Mouse (Mus musculus) kidney, postnatal 10 days (tissue): ENCODE measurements around the gene Slc25a39.
A peak's percentile ranks its signal among the peaks of the same experiment; 100 is the strongest.

Experiments
- DNase-seq: peaks from one replicate; pipeline ENCODE4 v3.0.0; 2021; ENCODE audit warnings: mixed read lengths

Slc25a39 gene

DNA sequence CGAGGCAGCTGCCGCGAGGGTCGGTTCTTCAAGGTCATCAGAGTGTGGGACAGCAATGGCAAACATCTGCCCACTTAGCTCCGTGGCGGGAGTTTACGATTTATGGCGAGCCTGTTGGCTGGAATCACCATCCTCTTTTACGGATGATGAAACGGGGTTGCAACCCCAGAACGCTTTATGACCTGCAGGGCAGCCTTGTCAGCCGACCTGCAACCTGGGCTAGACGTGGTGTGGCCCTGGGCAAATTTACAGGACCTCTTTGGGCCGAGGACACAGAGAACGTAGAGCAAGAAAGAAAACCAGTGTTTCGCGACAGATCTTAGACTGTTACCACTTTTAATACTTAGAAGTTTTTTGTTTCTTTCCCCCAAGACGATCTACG is at the start of gene Slc25a39:
Slc25a39 (minus strand) TSS at position 113 of the 382 bp plus-strand sequence.
- no peak for DNase-seq

DNA sequence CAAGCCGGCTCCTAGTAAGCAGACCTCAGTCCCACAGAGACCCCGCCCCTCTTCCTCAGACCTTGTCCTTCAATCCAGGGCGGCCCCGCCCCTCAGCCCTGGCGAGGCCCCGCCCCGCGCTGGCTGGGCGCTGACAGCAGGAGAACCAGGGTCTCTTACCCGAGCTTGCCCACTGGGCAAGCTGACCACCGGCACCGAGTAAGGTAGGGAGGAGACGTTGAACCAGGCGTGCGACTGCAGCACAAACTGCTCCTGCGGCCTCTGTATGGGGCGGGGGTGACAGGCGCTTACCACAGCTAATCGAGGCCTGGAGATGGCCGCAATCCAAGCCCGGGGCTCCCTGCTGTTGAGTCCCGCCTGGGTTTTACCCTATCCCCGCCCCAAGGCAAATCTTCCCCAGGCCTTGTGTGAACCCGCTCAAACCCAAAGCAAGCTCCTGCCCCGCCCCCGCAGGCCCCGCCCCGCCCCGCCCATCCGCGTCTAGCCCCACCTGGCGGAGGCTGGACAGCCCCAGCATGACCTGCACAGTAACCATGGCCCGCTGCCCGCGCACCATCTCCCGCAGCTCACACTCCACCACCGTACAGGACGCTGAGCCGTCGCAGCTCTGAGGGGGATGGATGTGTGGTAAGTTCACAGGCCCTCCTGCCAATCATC is 48.1 kb upstream of the Slc25a39 start:
- DNase-seq = peak; percentile 93

GRCm38 (mm10) chr11:102453131-102453530 is 45.4 kb upstream of the Slc25a39 start:
- DNase-seq = no peak

- no peak for DNase-seq
These were observed 41.6 kb upstream of the Slc25a39 start for GRCm38 (mm10) chr11:102449043-102450008.

- DNase-seq = no peak
These were observed 40.6 kb upstream of the Slc25a39 start for GRCm38 (mm10) chr11:102448327-102448726.

DNA sequence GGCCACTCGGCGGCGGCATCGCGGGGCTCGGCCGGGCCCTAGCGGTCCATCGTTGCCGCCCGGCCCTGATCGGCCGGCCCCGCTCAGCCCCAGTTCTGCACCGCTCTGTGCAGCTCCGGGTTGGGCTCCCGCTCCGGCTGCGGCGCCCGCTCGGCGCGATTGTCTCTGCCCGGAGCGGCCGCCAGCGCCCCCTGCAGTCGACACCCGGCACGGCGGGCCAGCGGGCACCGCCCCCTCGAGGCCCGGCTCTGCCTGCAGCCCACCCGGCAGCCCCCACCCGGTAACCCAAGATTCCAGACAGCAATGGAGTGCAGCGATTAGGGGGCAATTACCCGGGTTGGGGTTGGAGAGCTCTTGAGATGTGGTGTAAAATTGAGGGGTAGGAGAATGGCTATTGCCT is 39.8 kb upstream of the Slc25a39 start, which contains the start of gene Fam171a2:
Fam171a2 (minus strand) TSS at position 186 of the 400 bp plus-strand sequence.
- peak; percentile 91 for DNase-seq

- DNase-seq = peak; percentile 76
These were observed 39.1 kb upstream of the Slc25a39 start for GRCm38 (mm10) chr11:102446581-102447461.

- DNase-seq = peak; percentile 85
These were observed 38.2 kb upstream of the Slc25a39 start for GRCm38 (mm10) chr11:102445891-102446361.

DNA sequence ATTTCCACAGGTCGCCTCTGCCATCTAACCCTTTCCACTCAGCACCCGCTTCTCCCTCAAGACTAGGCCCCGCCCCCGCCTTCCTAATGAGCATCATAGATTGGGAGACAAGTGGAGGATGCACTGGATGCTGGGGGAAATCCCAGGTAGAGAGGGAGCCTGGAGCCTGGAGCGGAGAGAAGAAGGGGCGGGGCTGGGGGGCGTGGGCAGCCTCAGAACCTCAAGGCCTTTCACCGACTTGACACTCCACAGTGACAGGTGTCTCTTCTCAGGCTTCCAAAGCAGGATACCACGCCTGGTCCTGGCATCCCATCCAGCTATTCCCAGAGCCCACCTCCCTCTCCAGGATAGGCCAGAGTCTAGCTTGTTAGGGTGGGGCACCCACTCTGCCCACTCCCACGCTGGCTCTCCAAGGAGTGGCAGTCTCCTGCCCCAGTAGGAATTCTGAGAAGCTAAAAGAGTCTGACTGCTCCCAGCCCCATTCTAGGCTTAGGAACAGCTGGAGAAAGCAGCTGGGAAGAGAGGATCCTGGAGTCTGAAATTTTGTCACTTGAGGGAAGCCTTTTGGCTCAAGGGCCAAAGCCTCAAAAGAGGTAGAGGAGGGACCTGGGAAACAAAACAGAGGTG is 37.6 kb upstream of the Slc25a39 start:
- peak; percentile 59 for DNase-seq

- no peak for DNase-seq
These were observed 37.0 kb upstream of the Slc25a39 start for GRCm38 (mm10) chr11:102444781-102445180.

- DNase-seq = no peak
These were observed 36.6 kb upstream of the Slc25a39 start for GRCm38 (mm10) chr11:102444321-102444720.

DNA sequence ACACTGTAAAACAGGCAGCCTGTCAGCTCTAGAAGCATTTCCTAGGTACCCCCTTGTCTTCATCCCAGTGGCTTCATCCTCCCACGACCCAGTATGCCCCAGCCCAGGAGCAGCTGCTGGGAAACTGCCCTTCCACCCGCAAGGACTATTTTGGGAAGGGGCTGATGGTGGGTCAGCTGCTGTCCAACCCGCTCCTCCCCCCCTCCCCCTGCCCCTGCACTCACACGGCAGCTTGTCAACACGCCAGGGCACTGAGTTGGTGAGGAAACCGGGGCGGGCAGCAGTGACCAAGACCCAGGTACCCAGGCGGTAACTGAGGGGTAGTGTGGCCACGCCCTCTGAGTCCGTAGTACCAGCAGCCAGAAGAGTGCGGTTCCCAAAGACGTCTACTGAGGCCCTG is 36.0 kb upstream of the Slc25a39 start:
- peak; percentile 35 for DNase-seq

- DNase-seq = no peak
These were observed 34.3 kb upstream of the Slc25a39 start for GRCm38 (mm10) chr11:102442089-102442488.

DNA sequence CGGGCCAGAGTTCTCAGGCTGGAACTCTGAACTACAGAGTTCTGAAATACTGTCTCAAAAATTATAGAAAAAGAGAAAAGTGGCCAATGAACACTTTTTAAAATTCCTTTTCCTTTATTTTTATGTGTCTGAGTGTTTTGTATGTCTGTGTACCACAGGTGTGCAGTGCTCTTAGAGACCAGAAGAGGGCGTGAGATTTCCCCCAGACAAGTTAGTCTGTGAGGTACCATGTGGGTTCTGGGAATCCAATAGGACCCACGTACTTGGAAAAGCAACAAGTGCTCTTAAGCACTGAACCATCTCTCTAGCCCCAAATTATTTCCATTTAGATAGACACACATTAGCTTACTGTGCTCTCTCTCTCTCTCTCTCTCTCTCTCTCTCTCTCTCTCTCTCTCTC is 33.7 kb upstream of the Slc25a39 start:
- no peak for DNase-seq

- no peak for DNase-seq
These were observed 32.5 kb upstream of the Slc25a39 start for GRCm38 (mm10) chr11:102440255-102440654.

DNA sequence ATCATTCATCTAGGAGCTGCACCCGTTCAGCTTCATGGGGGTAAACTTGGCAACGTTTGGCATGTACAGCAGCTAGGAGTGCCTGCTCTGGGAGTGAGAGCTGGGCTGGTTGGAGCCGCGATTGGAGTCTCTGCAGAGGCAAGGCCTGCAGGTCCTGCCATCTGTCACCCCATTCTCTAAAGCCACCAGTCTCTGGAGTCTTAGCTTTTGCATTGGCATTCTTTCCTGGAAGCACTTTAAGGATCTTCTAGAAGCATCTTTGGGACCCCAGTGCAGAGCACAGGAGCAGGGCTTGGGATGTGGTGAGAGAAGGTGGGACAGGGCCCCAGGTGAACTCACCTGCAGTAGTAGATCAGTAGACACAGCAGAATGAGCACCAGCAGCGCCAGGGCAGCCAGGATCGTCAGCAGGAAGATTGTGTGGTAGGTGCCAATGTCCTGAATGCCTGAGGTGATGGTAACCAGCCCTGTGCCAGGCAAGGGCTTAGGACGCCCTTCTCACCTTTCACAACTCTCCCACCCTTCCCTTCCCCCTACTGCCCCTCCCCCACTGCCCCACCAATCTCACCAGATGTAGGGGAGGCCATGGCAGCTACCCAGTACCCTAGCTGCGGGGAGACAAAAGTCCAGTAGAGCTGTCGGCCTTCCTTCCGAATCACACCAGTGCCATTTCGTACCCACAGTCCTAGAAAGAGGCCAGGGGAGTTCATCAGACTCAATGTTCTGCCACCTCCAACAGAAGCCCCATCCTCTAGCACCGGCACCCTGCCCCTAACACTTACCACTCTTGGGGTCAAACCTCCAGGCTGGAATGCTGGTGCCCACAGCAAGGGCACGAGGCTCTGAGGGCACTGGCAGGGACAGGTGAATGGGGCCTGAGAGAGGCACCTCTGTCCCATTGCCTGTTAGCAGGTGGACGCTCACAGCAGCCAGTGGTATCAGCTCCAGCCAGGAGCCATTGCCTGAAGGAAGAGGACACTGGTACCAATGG is 31.6 kb upstream of the Slc25a39 start:
- no peak for DNase-seq

DNA sequence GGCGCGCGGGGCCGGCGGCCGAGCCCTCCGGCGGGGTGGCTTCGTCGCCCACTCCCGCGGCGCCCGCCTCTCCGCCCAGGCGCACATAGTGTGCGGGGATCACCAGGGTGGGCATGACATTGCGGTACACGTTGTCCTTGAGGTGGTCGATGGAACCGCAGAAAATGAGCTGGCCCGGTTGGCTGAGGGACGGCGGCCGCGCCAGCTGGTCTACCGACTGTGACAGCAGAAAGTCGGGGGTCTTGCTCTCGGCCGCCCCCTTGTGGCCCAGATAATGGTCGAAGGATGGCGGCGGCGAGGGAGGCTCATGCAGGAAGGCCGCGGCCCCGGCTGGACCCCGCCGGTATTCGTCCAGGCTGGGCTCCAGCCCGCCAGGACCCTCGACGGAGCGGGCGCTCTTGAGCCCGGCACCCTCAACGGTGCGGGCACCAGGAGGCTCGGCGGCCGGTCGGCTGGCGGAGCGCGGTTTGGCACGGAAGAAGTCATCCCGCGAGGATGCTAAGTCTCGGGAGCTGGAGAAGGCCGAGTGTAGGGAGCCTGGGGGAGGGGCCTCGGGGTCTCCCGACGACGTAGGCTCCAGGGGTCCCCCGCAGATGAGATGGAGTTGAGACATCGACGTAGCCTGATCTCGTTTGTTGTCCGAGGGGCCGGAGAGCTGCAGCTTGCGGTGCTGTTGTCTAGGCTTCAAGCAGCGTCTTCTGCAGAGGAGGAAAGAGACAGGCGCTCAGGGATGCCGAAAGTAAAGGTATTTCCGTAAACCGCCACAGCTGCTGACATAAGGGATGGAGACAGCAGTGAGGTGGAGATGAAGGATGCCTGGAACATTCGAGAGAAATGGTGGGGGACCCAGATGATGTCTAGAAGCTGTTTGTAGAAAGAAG is 30.7 kb upstream of the Slc25a39 start:
- peak; percentile 94 for DNase-seq

DNA sequence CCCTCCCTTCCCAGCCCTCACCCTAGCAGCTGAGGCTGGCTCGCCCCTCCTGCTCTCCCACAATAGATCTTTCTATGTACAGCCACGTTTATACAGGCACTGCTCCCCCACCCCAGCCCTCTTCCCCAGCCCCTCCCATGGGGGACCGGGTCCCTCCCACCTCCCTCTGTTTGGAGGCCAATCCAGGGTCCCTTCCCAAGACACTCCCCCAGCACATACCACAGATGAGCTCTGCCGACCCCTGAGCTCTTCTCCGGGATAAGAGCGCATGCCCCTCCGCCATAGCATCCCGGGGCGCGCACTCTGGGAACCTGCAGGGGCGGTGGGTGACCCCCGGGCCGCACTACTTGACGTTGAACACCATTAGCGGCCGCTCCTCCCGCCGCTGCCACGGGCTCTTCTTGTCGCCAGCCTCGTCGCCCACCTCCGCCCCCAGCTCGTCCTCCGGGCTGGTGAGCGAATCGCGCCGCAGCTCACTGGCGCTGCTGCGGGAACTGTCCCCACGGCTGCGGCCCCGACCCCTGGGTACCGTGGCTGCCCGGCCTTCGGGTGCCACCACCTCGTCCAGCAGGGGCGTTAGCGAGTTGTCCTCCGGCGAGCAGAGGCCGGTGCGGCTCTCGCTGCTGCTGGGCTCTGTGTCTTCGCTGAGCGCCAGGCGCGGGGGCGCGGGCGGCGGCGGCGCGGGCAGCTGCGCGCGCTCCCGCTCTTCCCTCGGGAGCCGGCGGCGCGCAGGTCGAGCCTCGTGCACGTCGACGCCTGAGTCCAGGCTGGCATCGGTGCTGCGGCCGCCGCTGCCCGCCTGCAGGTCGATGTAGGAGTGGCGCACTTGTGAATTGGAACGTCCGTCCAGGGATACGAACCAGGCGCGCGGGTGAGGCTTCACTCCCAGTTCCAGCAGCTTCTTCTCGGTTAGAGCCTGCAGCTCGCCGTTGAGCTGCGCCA is 29.6 kb upstream of the Slc25a39 start:
- peak; percentile 83 for DNase-seq

- no peak for DNase-seq
These were observed 28.7 kb upstream of the Slc25a39 start for GRCm38 (mm10) chr11:102436471-102436790.
